Mouse (Mus musculus): Measurements from ENCODE around the gene Mien1.

The Mien1 gene

GRCm38 (mm10) chr11:98438331-98439158 is at the start of gene Mien1:
TSS of gene Mien1 (minus strand) at chr11:98438991.
- in situ Hi-C loops (cut with MboI) = no loop called here

GRCm38 (mm10) chr11:98487526-98488040 is 48.8 kb upstream of the Mien1 start:
- in situ Hi-C loops (cut with MboI) = no loop called here

- in situ Hi-C loops (cut with MboI) = no loop called here
These were observed 47.0 kb upstream of the Mien1 start for GRCm38 (mm10) chr11:98485749-98486148.

GRCm38 (mm10) chr11:98482067-98482466 is 43.3 kb upstream of the Mien1 start:
- in situ Hi-C loops (cut with MboI) = no loop called here

GRCm38 (mm10) chr11:98481231-98481630 is 42.4 kb upstream of the Mien1 start:
- in situ Hi-C loops (cut with MboI) = no loop called here

GRCm38 (mm10) chr11:98479940-98480497 is 41.2 kb upstream of the Mien1 start:
- in situ Hi-C loops (cut with MboI) = no loop called here

- in situ Hi-C loops (cut with MboI) = no loop called here
These were observed 40.5 kb upstream of the Mien1 start for GRCm38 (mm10) chr11:98479026-98479939.

GRCm38 (mm10) chr11:98477011-98477701 is 38.4 kb upstream of the Mien1 start:
- in situ Hi-C loops (cut with MboI) = no loop called here

- in situ Hi-C loops (cut with MboI) = no loop called here
These were observed 37.6 kb upstream of the Mien1 start for GRCm38 (mm10) chr11:98476434-98476807.

GRCm38 (mm10) chr11:98475630-98476433 is 37.0 kb upstream of the Mien1 start:
- in situ Hi-C loops (cut with MboI) = no loop called here

- in situ Hi-C loops (cut with MboI) = no loop called here
These were observed 36.2 kb upstream of the Mien1 start for GRCm38 (mm10) chr11:98474967-98475366.

- in situ Hi-C loops (cut with MboI) = no loop called here
These were observed 35.2 kb upstream of the Mien1 start for GRCm38 (mm10) chr11:98473916-98474479.

- in situ Hi-C loops (cut with MboI) = no loop called here
These were observed 33.9 kb upstream of the Mien1 start for GRCm38 (mm10) chr11:98472696-98473095.

GRCm38 (mm10) chr11:98470795-98471194 is 32.0 kb upstream of the Mien1 start:
- in situ Hi-C loops (cut with MboI) = no loop called here

- in situ Hi-C loops (cut with MboI) = no loop called here
These were observed 31.2 kb upstream of the Mien1 start for GRCm38 (mm10) chr11:98469761-98470714.

GRCm38 (mm10) chr11:98464516-98464915 is 25.7 kb upstream of the Mien1 start:
- in situ Hi-C loops (cut with MboI) = loop anchor here (5.0 kb wide), 1 partner anchor 83 kb away; the partner anchor contains the start of gene Ikzf3

- in situ Hi-C loops (cut with MboI) = loop anchor here (5.0 kb wide), 1 partner anchor 83 kb away; the partner anchor contains the start of gene Ikzf3
These were observed 25.1 kb upstream of the Mien1 start for GRCm38 (mm10) chr11:98463911-98464310.

GRCm38 (mm10) chr11:98462255-98462654 is 23.5 kb upstream of the Mien1 start:
- in situ Hi-C loops (cut with MboI) = loop anchor here (5.0 kb wide), 1 partner anchor 85 kb away; the partner anchor contains the start of gene Ikzf3
